Mouse (Mus musculus) kidney, postnatal 36 days (tissue): ENCODE data around the gene Gtf3c2.
"Not testable (repeated sequence)": the region's sequence is repeated elsewhere in the genome, so short reads cannot be mapped to it uniquely, and the experiment has no call there.

Experiments used
- DNase-seq, 2 experiments: peaks; one replicate each; pipeline ENCODE4 v3.0.0; 2021 to 2022; ENCODE audit warnings: mixed read lengths in 2 of 2

Gene Gtf3c2

GRCm38 (mm10) chr5:31179766-31180630 is at the start of gene Gtf3c2, which contains the start of gene Gm29609:
Gene Gtf3c2 (minus strand): TSS chr5:31180144.
Gene Gm29609 (minus strand): TSS chr5:31179911.
- DNase-seq: peak; percentile 95 to 97

GRCm38 (mm10) chr5:31226641-31227040 is 46.7 kb upstream of the Gtf3c2 start:
- DNase-seq: no peak

- no peak for DNase-seq
Measured at GRCm38 (mm10) chr5:31222696-31223095, 42.8 kb upstream of the Gtf3c2 start.

GRCm38 (mm10) chr5:31221304-31221945 is 41.5 kb upstream of the Gtf3c2 start:
- peak; percentile 40 to 62 for DNase-seq

GRCm38 (mm10) chr5:31220448-31221303 is 40.7 kb upstream of the Gtf3c2 start, which contains the start of gene Ppm1g:
Gene Ppm1g (minus strand): TSS chr5:31220687.
- peak; percentile 96 to 99 for DNase-seq

- DNase-seq: peak; percentile 26 to 60
Measured at GRCm38 (mm10) chr5:31219911-31220447, 40.0 kb upstream of the Gtf3c2 start.

GRCm38 (mm10) chr5:31219474-31219873 is 39.5 kb upstream of the Gtf3c2 start:
- DNase-seq: no peak

GRCm38 (mm10) chr5:31219070-31219469 is 39.1 kb upstream of the Gtf3c2 start:
- peak in 1 of 2 experiments; percentile 53 for DNase-seq

GRCm38 (mm10) chr5:31218294-31218693 is 38.4 kb upstream of the Gtf3c2 start:
- peak in 1 of 2 experiments; percentile 27 for DNase-seq

- not testable (repeated sequence) for DNase-seq
Measured at GRCm38 (mm10) chr5:31216554-31216953, 36.6 kb upstream of the Gtf3c2 start.

- no peak for DNase-seq
Measured at GRCm38 (mm10) chr5:31204421-31204820, 24.5 kb upstream of the Gtf3c2 start.

GRCm38 (mm10) chr5:31203866-31204265 is 23.9 kb upstream of the Gtf3c2 start:
- DNase-seq: no peak

GRCm38 (mm10) chr5:31202933-31203332 is 23.0 kb upstream of the Gtf3c2 start:
- DNase-seq: no peak

GRCm38 (mm10) chr5:31201742-31202590 is 22.0 kb upstream of the Gtf3c2 start, which contains the start of gene Zfp513:
Gene Zfp513 (minus strand): TSS chr5:31202303.
- DNase-seq: peak; percentile 95 to 99

GRCm38 (mm10) chr5:31201042-31201741 is 21.2 kb upstream of the Gtf3c2 start:
- DNase-seq: no peak

GRCm38 (mm10) chr5:31200327-31200768 is 20.4 kb upstream of the Gtf3c2 start:
- peak in 1 of 2 experiments; percentile 25 for DNase-seq

GRCm38 (mm10) chr5:31199893-31200292 is 19.9 kb upstream of the Gtf3c2 start:
- DNase-seq: peak in 1 of 2 experiments; percentile 51

- DNase-seq: no peak
Measured at GRCm38 (mm10) chr5:31199321-31199892, 19.5 kb upstream of the Gtf3c2 start.

- no peak for DNase-seq
Measured at GRCm38 (mm10) chr5:31198616-31199320, 18.8 kb upstream of the Gtf3c2 start.

GRCm38 (mm10) chr5:31198170-31198569 is 18.2 kb upstream of the Gtf3c2 start:
- DNase-seq: no peak
